Mouse (Mus musculus) right cerebral cortex, postnatal 25 days (tissue): ENCODE data around the gene Gm49337.

Source experiments
- DNase-seq: peaks from one replicate; pipeline ENCODE4 v3.0.0; 2022

The Gm49337 gene

GRCm38 (mm10) chr4:116173072-116173471 is at the start of gene Gm49337, which contains the start of gene 1700042G07Rik:
Gene Gm49337 (plus strand): TSS chr4:116173384.
Gene 1700042G07Rik (plus strand): TSS chr4:116173372.
- DNase-seq = no peak

GRCm38 (mm10) chr4:116123602-116124519 is 49.3 kb upstream of the Gm49337 start, which contains the start of the genes Rad54l and Pomgnt1:
Gene Rad54l (minus strand): TSS chr4:116123690.
Gene Pomgnt1 (plus strand): TSS chr4:116123840.
- peak; percentile 72 for DNase-seq

- no peak for DNase-seq
These were observed 47.3 kb upstream of the Gm49337 start for GRCm38 (mm10) chr4:116125803-116126386.

GRCm38 (mm10) chr4:116127956-116128355 is 45.2 kb upstream of the Gm49337 start:
- DNase-seq = no peak

- DNase-seq = no peak
These were observed 40.1 kb upstream of the Gm49337 start for GRCm38 (mm10) chr4:116133126-116133525.

- no peak for DNase-seq
These were observed 38.2 kb upstream of the Gm49337 start for GRCm38 (mm10) chr4:116134990-116135389.

- DNase-seq = no peak
These were observed 35.7 kb upstream of the Gm49337 start for GRCm38 (mm10) chr4:116137421-116137996.

GRCm38 (mm10) chr4:116140801-116141574 is 32.2 kb upstream of the Gm49337 start:
- no peak for DNase-seq

GRCm38 (mm10) chr4:116141736-116142135 is 31.4 kb upstream of the Gm49337 start:
- no peak for DNase-seq

GRCm38 (mm10) chr4:116142269-116142668 is 30.9 kb upstream of the Gm49337 start:
- no peak for DNase-seq

GRCm38 (mm10) chr4:116143317-116143811 is 29.8 kb upstream of the Gm49337 start:
- no peak for DNase-seq

GRCm38 (mm10) chr4:116143891-116144717 is 29.1 kb upstream of the Gm49337 start:
- DNase-seq = peak; percentile 79

- DNase-seq = no peak
These were observed 23.4 kb upstream of the Gm49337 start for GRCm38 (mm10) chr4:116149812-116150155.

GRCm38 (mm10) chr4:116150156-116150861 is 22.9 kb upstream of the Gm49337 start:
- peak; percentile 66 for DNase-seq

- no peak for DNase-seq
These were observed 22.3 kb upstream of the Gm49337 start for GRCm38 (mm10) chr4:116150862-116151221.

GRCm38 (mm10) chr4:116151238-116151637 is 21.9 kb upstream of the Gm49337 start, which contains the start of gene Lurap1:
Gene Lurap1 (minus strand): TSS chr4:116151338.
- DNase-seq = no peak

GRCm38 (mm10) chr4:116152702-116153101 is 20.5 kb upstream of the Gm49337 start:
- no peak for DNase-seq

GRCm38 (mm10) chr4:116157882-116158281 is 15.3 kb upstream of the Gm49337 start:
- DNase-seq = no peak

GRCm38 (mm10) chr4:116159912-116160311 is 13.3 kb upstream of the Gm49337 start:
- DNase-seq = no peak

- peak; percentile 83 for DNase-seq
These were observed 12.4 kb upstream of the Gm49337 start for GRCm38 (mm10) chr4:116160769-116161168.

GRCm38 (mm10) chr4:116162142-116162541 is 11.0 kb upstream of the Gm49337 start:
- no peak for DNase-seq
